Mouse (Mus musculus): ENCODE data around the gene Notch4. TPM values are rescaled to one million over a fixed set of nuclear protein-coding genes. Genes with fewer than 3 reads are reported as not detected.

Notch4 gene
- polyA plus RNA-seq, 1 experiment from 2014 or later: 15.8 TPM

GRCm38 (mm10) chr17:34624981-34625380 lies 60.9 kb downstream of the Notch4 start:
- Histone ChIP-seq H3K9ac (ENCODE audit: low read length) (no peak overlapping the region), H3K4me3 (ENCODE audit: low read depth, low read length) (no peak overlapping the region), H3K36me3 (ENCODE audit: control insufficient read depth, insufficient read depth, low read length) (no peaks in the 10 kb centered on the region), H3K4me1 (ENCODE audit: control insufficient read depth, insufficient read depth, low read length) (peaks cover 30% of the 10 kb centered on the region), H3K27me3 (ENCODE audit: control insufficient read depth, insufficient read depth, low read length) (peaks cover 3% of the 10 kb centered on the region; the same call in 1 of the 2 replicates), H3K9me3 (ENCODE audit: control insufficient read depth, low read length) (no peaks in the 10 kb centered on the region), H3K4me2 (no peak overlapping the region), H3K27ac (ENCODE audit: low read depth, low read length) (no peak overlapping the region)
- ATAC-seq (ENCODE audit: low FRiP score): no peak
- 96% methylated on average over 3 of the region's 3 CpGs for WGBS
- DNase-seq (ENCODE audit: low spot score, missing footprints): no peak

- DNase-seq (ENCODE audit: low spot score, missing footprints) (no peak), ATAC-seq (ENCODE audit: low FRiP score) (no peak)
- WGBS: 55% methylated on average over 16 of the region's 16 CpGs
- Histone ChIP-seq H3K27me3 (ENCODE audit: control insufficient read depth, insufficient read depth, low read length) (peaks cover 16% of the 10 kb centered on the region), H3K9ac (ENCODE audit: low read length) (peak overlapping the region; percentile 64), H3K4me1 (ENCODE audit: control insufficient read depth, insufficient read depth, low read length) (peaks cover 39% of the 10 kb centered on the region), H3K4me2 (peak overlapping the region; percentile 73), H3K27ac (ENCODE audit: low read depth, low read length) (no peak overlapping the region), H3K9me3 (ENCODE audit: control insufficient read depth, low read length) (no peaks in the 10 kb centered on the region), H3K36me3 (ENCODE audit: control insufficient read depth, insufficient read depth, low read length) (no peaks in the 10 kb centered on the region), H3K4me3 (ENCODE audit: low read depth, low read length) (peak overlapping the region; percentile 62)
Measured at GRCm38 (mm10) chr17:34626062-34626772, 62.1 kb downstream of the Notch4 start.

GRCm38 (mm10) chr17:34626773-34627092 lies 62.7 kb downstream of the Notch4 start:
- Histone ChIP-seq H3K9me3 (ENCODE audit: control insufficient read depth, low read length) (no peaks in the 10 kb centered on the region), H3K36me3 (ENCODE audit: control insufficient read depth, insufficient read depth, low read length) (no peaks in the 10 kb centered on the region), H3K4me1 (ENCODE audit: control insufficient read depth, insufficient read depth, low read length) (peaks cover 43% of the 10 kb centered on the region), H3K4me3 (ENCODE audit: low read depth, low read length) (peak overlapping the region; percentile 62), H3K27me3 (ENCODE audit: control insufficient read depth, insufficient read depth, low read length) (peaks cover 21% of the 10 kb centered on the region), H3K27ac (ENCODE audit: low read depth, low read length) (peak overlapping the region; percentile 50), H3K9ac (ENCODE audit: low read length) (peak overlapping the region; percentile 64), H3K4me2 (peak overlapping the region; percentile 73)
- DNase-seq (ENCODE audit: low spot score, missing footprints) (no peak), ATAC-seq (ENCODE audit: low FRiP score) (peak; percentile 10; the same call in 1 of the 2 replicates)
- 0% methylated on average over 18 of the region's 18 CpGs for WGBS

- Histone ChIP-seq H3K36me3 (ENCODE audit: control insufficient read depth, insufficient read depth, low read length) (no peaks in the 10 kb centered on the region), H3K4me3 (ENCODE audit: low read depth, low read length) (peak overlapping the region; percentile 62), H3K27ac (ENCODE audit: low read depth, low read length) (peak overlapping the region; percentile 88), H3K4me1 (ENCODE audit: control insufficient read depth, insufficient read depth, low read length) (peaks cover 47% of the 10 kb centered on the region), H3K9ac (ENCODE audit: low read length) (peak overlapping the region; percentile 64), H3K27me3 (ENCODE audit: control insufficient read depth, insufficient read depth, low read length) (peaks cover 25% of the 10 kb centered on the region), H3K4me2 (peak overlapping the region; percentile 73), H3K9me3 (ENCODE audit: control insufficient read depth, low read length) (no peaks in the 10 kb centered on the region)
- DNase-seq (ENCODE audit: low spot score, missing footprints) (peak; percentile 98), ATAC-seq (ENCODE audit: low FRiP score) (peak; percentile 82)
- 0% methylated on average over 43 of the region's 45 CpGs for WGBS
Measured at GRCm38 (mm10) chr17:34627093-34627942, 63.2 kb downstream of the Notch4 start.

GRCm38 (mm10) chr17:34627943-34628643 lies 64.0 kb downstream of the Notch4 start, which contains the start of gene Ppt2:
Gene Ppt2, minus strand, starts transcription at chr17:34628510.
- H3K27me3 ChIP-seq (ENCODE audit: control insufficient read depth, insufficient read depth, low read length): peaks cover 26% of the 10 kb centered on the region
- peak within 1 kb of the TSS; percentile 62 for H3K4me3 ChIP-seq (ENCODE audit: low read depth, low read length)
- WGBS: 5% methylated on average over 29 of the region's 29 CpGs
- no peaks in the 10 kb centered on the region for H3K36me3 ChIP-seq (ENCODE audit: control insufficient read depth, insufficient read depth, low read length)
- peak within 1 kb of the TSS; percentile 88 for H3K27ac ChIP-seq (ENCODE audit: low read depth, low read length)
- H3K9me3 ChIP-seq (ENCODE audit: control insufficient read depth, low read length): no peaks in the 10 kb centered on the region
- ATAC-seq (ENCODE audit: low FRiP score) (peak; percentile 0; the same call in 1 of the 2 replicates), DNase-seq (ENCODE audit: low spot score, missing footprints) (peak; percentile 90)
- peak within 1 kb of the TSS; percentile 73 for H3K4me2 ChIP-seq
- peak within 1 kb of the TSS; percentile 64 for H3K9ac ChIP-seq (ENCODE audit: low read length)
- peaks cover 47% of the 10 kb centered on the region for H3K4me1 ChIP-seq (ENCODE audit: control insufficient read depth, insufficient read depth, low read length)

GRCm38 (mm10) chr17:34628644-34628967 lies 64.5 kb downstream of the Notch4 start:
- peaks cover 26% of the 10 kb centered on the region for H3K27me3 ChIP-seq (ENCODE audit: control insufficient read depth, insufficient read depth, low read length)
- peak overlapping the region; percentile 73 for H3K4me2 ChIP-seq
- no peaks in the 10 kb centered on the region for H3K36me3 ChIP-seq (ENCODE audit: control insufficient read depth, insufficient read depth, low read length)
- H3K9ac ChIP-seq (ENCODE audit: low read length): 0 out of 2 replicates have a peak overlapping the region, but pooled peaks have one; percentile 10
- ATAC-seq (ENCODE audit: low FRiP score): no peak
- no peaks in the 10 kb centered on the region for H3K9me3 ChIP-seq (ENCODE audit: control insufficient read depth, low read length)
- no peak for DNase-seq (ENCODE audit: low spot score, missing footprints)
- H3K4me1 ChIP-seq (ENCODE audit: control insufficient read depth, insufficient read depth, low read length): peaks cover 47% of the 10 kb centered on the region
- 12% methylated on average over 5 of the region's 5 CpGs for WGBS
- H3K27ac ChIP-seq (ENCODE audit: low read depth, low read length): no peak overlapping the region
- no peak overlapping the region for H3K4me3 ChIP-seq (ENCODE audit: low read depth, low read length)

GRCm38 (mm10) chr17:34629221-34629751 lies 65.2 kb downstream of the Notch4 start, which contains the start of gene Prrt1:
Gene Prrt1, plus strand, starts transcription at chr17:34629533.
- H3K9me3 ChIP-seq (ENCODE audit: control insufficient read depth, low read length): no peaks in the 10 kb centered on the region
- H3K27ac ChIP-seq (ENCODE audit: low read depth, low read length): no peak within 1 kb of the TSS
- peaks cover 26% of the 10 kb centered on the region for H3K27me3 ChIP-seq (ENCODE audit: control insufficient read depth, insufficient read depth, low read length)
- H3K4me2 ChIP-seq: peak within 1 kb of the TSS; percentile 73
- H3K9ac ChIP-seq (ENCODE audit: low read length): peak within 1 kb of the TSS; percentile 38; the same call in 1 of the 2 replicates
- ATAC-seq (ENCODE audit: low FRiP score) (peak; percentile 39), DNase-seq (ENCODE audit: low spot score, missing footprints) (peak; percentile 89)
- WGBS: under 1% methylated on average over 16 of the region's 16 CpGs
- peak within 1 kb of the TSS; percentile 23 for H3K4me3 ChIP-seq (ENCODE audit: low read depth, low read length)
- H3K36me3 ChIP-seq (ENCODE audit: control insufficient read depth, insufficient read depth, low read length): no peaks in the 10 kb centered on the region
- H3K4me1 ChIP-seq (ENCODE audit: control insufficient read depth, insufficient read depth, low read length): peaks cover 47% of the 10 kb centered on the region

GRCm38 (mm10) chr17:34629796-34630603 lies 65.9 kb downstream of the Notch4 start:
- Histone ChIP-seq H3K4me1 (ENCODE audit: control insufficient read depth, insufficient read depth, low read length) (peaks cover 47% of the 10 kb centered on the region), H3K36me3 (ENCODE audit: control insufficient read depth, insufficient read depth, low read length) (no peaks in the 10 kb centered on the region), H3K9me3 (ENCODE audit: control insufficient read depth, low read length) (no peaks in the 10 kb centered on the region), H3K9ac (ENCODE audit: low read length) (peak overlapping the region; percentile 36; the same call in 1 of the 2 replicates), H3K27me3 (ENCODE audit: control insufficient read depth, insufficient read depth, low read length) (peaks cover 26% of the 10 kb centered on the region), H3K27ac (ENCODE audit: low read depth, low read length) (no peak overlapping the region), H3K4me2 (peak overlapping the region; percentile 73), H3K4me3 (ENCODE audit: low read depth, low read length) (peak overlapping the region; percentile 23)
- 11% methylated on average over 12 of the region's 12 CpGs for WGBS
- DNase-seq (ENCODE audit: low spot score, missing footprints) (peak; percentile 89), ATAC-seq (ENCODE audit: low FRiP score) (no peak)

Measured in midbrain, embryonic 11.5 days (tissue).